Mouse (Mus musculus): ENCODE data around the gene Slc25a11. TPM values are rescaled to one million over a fixed set of nuclear protein-coding genes. Genes with fewer than 3 reads are reported as not detected.

The Slc25a11 gene
- polyA plus RNA-seq, 1 experiment, result 162 TPM

DNA sequence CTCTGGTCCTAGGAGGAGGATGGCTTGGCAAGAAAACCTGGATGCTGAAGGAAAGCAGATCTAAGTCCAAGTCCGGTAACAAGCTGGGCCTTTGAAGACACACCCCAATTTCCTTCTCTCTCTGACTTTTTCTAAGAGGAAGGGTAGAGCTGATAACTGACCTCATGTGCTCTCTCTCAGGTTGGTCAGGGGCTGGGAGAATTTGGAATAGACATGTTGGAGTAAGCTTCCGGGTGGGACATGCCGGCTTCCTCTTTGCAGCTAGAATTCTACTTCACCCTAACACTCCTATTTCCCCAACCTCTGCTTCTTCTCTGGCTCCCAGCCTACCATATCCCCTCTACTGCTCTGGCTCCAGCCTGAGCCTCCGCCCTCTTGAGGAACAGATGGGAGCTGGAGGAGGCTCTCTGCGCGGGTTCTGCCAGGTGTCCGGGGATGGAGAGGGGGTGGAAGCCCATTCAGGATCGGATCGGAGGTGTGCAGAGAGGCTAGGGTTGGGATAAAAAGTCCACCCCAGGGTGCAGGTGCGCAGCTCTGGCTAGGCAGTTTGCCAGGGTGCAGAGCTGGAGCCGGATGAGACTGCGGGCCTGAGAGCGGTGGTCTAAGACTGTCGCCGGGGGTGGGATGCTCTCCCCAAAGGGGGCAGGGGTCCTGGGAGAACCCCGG, 39.8 kb upstream of the Slc25a11 start:
- Histone ChIP-seq H3K4me1 (replicated peaks; ENCODE audit: control insufficient read depth, insufficient read depth, low read length) (peaks cover 10% of the 10 kb centered on the region), H3K27me3 (ENCODE audit: control insufficient read depth, insufficient read depth, low read length) (no peaks in the 10 kb centered on the region), H3K4me3 (ENCODE audit: control insufficient read depth, insufficient read depth, low read length) (peak overlapping the region; percentile 77), H3K36me3 (ENCODE audit: control insufficient read depth, insufficient read depth, low read length) (peaks cover 3% of the 10 kb centered on the region; the same call in 1 of the 2 replicates), H3K27ac (ENCODE audit: control insufficient read depth, insufficient read depth, low read length) (peak overlapping the region; percentile 13; the same call in 1 of the 2 replicates)
- 6% methylated on average over 16 of the region's 16 CpGs for WGBS
- TF ChIP-seq CTCF (IDR thresholded peaks at IDR 0.05; ENCODE audit: borderline replicate concordance, control insufficient read depth, extremely low read depth, insufficient read depth, low read length, poor library complexity) (no peak), POLR2A (IDR thresholded peaks at IDR 0.05; ENCODE audit: control insufficient read depth, extremely low read depth, insufficient read depth, low read length, poor library complexity) (no peak)
- no peak for DNase-seq

DNA sequence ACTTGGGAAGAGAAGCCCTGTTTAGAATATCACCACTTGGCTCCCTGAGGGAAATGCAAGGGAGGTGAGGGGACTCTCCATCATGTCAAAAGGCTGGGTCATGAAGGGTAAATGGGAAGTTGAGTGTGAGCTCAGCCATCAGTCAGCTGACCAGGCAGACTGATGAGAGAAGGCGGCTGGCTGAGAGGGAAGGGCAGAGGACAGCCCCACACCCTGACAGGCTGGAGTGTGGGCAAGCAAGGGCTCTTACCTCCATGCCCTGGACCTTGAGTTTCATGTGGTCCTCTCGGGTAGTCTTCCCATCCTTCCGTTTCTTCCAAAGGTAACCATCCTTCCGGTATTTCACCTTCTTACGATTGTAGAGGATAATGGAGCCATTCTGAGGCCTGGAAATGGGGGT, 36.4 kb upstream of the Slc25a11 start:
- Histone ChIP-seq H3K36me3 (ENCODE audit: control insufficient read depth, insufficient read depth, low read length) (peaks cover 10% of the 10 kb centered on the region), H3K4me1 (replicated peaks; ENCODE audit: control insufficient read depth, insufficient read depth, low read length) (peaks cover 10% of the 10 kb centered on the region), H3K27ac (ENCODE audit: control insufficient read depth, insufficient read depth, low read length) (no peak overlapping the region), H3K4me3 (ENCODE audit: control insufficient read depth, insufficient read depth, low read length) (no peak overlapping the region), H3K27me3 (ENCODE audit: control insufficient read depth, insufficient read depth, low read length) (no peaks in the 10 kb centered on the region)
- TF ChIP-seq CTCF (IDR thresholded peaks at IDR 0.05; ENCODE audit: borderline replicate concordance, control insufficient read depth, extremely low read depth, insufficient read depth, low read length, poor library complexity) (no peak), POLR2A (IDR thresholded peaks at IDR 0.05; ENCODE audit: control insufficient read depth, extremely low read depth, insufficient read depth, low read length, poor library complexity) (no peak)
- DNase-seq, result no peak
- WGBS, result 93% methylated on average over 5 of the region's 5 CpGs

GRCm38 (mm10) chr11:70681897-70682581, 34.8 kb upstream of the Slc25a11 start:
- Histone ChIP-seq H3K27me3 (ENCODE audit: control insufficient read depth, insufficient read depth, low read length) (no peaks in the 10 kb centered on the region), H3K36me3 (ENCODE audit: control insufficient read depth, insufficient read depth, low read length) (peaks cover 10% of the 10 kb centered on the region), H3K27ac (ENCODE audit: control insufficient read depth, insufficient read depth, low read length) (no peak overlapping the region), H3K4me1 (replicated peaks; ENCODE audit: control insufficient read depth, insufficient read depth, low read length) (peaks cover 4% of the 10 kb centered on the region; the same call in 1 of the 2 replicates), H3K4me3 (ENCODE audit: control insufficient read depth, insufficient read depth, low read length) (no peak overlapping the region)
- TF ChIP-seq POLR2A (IDR thresholded peaks at IDR 0.05; ENCODE audit: control insufficient read depth, extremely low read depth, insufficient read depth, low read length, poor library complexity), result no peak
- TF ChIP-seq CTCF (IDR thresholded peaks at IDR 0.05; ENCODE audit: borderline replicate concordance, control insufficient read depth, extremely low read depth, insufficient read depth, low read length, poor library complexity), result no peak; the same call in 1 of the 2 replicates
- 88% methylated on average over 11 of the region's 11 CpGs for WGBS
- no peak for DNase-seq

DNA sequence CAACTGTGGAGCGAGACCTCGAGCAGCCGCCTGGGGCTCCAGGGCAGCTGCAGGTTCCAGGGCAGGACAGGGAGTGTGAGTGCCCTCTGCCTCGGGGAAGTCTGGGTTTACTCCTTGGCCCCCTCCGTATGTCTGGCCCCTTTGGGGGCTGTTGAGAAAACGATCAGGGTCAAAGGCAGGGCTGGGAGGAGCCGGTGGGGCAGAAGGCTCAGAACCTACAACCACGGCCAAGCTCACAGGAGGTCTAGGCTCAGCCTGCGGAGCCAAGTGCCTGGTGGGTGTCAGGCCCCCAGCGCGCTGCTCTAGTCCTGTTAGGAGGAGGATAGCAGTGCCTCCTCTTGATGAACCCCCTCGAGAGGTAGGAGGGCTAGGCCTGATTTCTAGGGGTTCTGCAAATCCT, 33.9 kb upstream of the Slc25a11 start:
- no peaks in the 10 kb centered on the region for H3K4me1 ChIP-seq (replicated peaks; ENCODE audit: control insufficient read depth, insufficient read depth, low read length)
- 96% methylated on average over 12 of the region's 12 CpGs for WGBS
- H3K36me3 ChIP-seq (ENCODE audit: control insufficient read depth, insufficient read depth, low read length), result peaks cover 10% of the 10 kb centered on the region

GRCm38 (mm10) chr11:70679894-70680293, 32.6 kb upstream of the Slc25a11 start:
- H3K27me3 ChIP-seq (ENCODE audit: control insufficient read depth, insufficient read depth, low read length), result no peaks in the 10 kb centered on the region
- H3K27ac ChIP-seq (ENCODE audit: control insufficient read depth, insufficient read depth, low read length), result no peak overlapping the region
- peaks cover 10% of the 10 kb centered on the region for H3K36me3 ChIP-seq (ENCODE audit: control insufficient read depth, insufficient read depth, low read length)
- H3K4me1 ChIP-seq (replicated peaks; ENCODE audit: control insufficient read depth, insufficient read depth, low read length), result no peaks in the 10 kb centered on the region
- no peak for DNase-seq
- WGBS, result 54% methylated on average over 8 of the region's 8 CpGs
- no peak overlapping the region for H3K4me3 ChIP-seq (ENCODE audit: control insufficient read depth, insufficient read depth, low read length)
- no peak for TF ChIP-seq CTCF (IDR thresholded peaks at IDR 0.05; ENCODE audit: borderline replicate concordance, control insufficient read depth, extremely low read depth, insufficient read depth, low read length, poor library complexity)
- no peak for TF ChIP-seq POLR2A (IDR thresholded peaks at IDR 0.05; ENCODE audit: control insufficient read depth, extremely low read depth, insufficient read depth, low read length, poor library complexity)

More for the DNA sequence above, 33.9 kb upstream of the Slc25a11 start:
- DNase-seq, result no peak
- TF ChIP-seq POLR2A (IDR thresholded peaks at IDR 0.05; ENCODE audit: control insufficient read depth, extremely low read depth, insufficient read depth, low read length, poor library complexity), result no peak
- TF ChIP-seq CTCF (IDR thresholded peaks at IDR 0.05; ENCODE audit: borderline replicate concordance, control insufficient read depth, extremely low read depth, insufficient read depth, low read length, poor library complexity), result no peak
- Histone ChIP-seq H3K27me3 (ENCODE audit: control insufficient read depth, insufficient read depth, low read length) (no peaks in the 10 kb centered on the region), H3K4me3 (ENCODE audit: control insufficient read depth, insufficient read depth, low read length) (no peak overlapping the region), H3K27ac (ENCODE audit: control insufficient read depth, insufficient read depth, low read length) (no peak overlapping the region)

DNA sequence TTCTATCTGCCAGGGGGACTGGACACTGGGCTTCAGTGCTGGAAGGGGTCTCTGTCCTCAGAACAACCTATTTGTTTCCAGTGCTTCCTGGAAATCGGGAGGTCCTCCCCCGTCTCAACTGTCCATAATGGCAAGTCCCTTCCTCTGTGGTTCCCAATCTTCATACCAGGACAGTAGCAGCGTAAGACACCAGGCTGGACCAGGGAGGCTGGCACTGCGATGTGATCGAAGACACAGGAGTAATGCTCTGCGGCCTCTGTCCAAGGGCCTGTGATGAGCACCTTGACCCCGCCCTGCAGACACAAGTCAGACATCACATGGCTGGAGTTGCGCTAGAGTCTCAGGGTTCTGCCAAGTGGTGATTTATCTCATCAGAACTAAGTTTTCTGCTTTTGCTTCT, 32.1 kb upstream of the Slc25a11 start:
- H3K27ac ChIP-seq (ENCODE audit: control insufficient read depth, insufficient read depth, low read length), result no peak overlapping the region
- H3K4me1 ChIP-seq (replicated peaks; ENCODE audit: control insufficient read depth, insufficient read depth, low read length), result peaks cover 3% of the 10 kb centered on the region
- TF ChIP-seq CTCF (IDR thresholded peaks at IDR 0.05; ENCODE audit: borderline replicate concordance, control insufficient read depth, extremely low read depth, insufficient read depth, low read length, poor library complexity) (no peak), POLR2A (IDR thresholded peaks at IDR 0.05; ENCODE audit: control insufficient read depth, extremely low read depth, insufficient read depth, low read length, poor library complexity) (no peak)
- H3K36me3 ChIP-seq (ENCODE audit: control insufficient read depth, insufficient read depth, low read length), result peaks cover 10% of the 10 kb centered on the region
- no peaks in the 10 kb centered on the region for H3K27me3 ChIP-seq (ENCODE audit: control insufficient read depth, insufficient read depth, low read length)
- H3K4me3 ChIP-seq (ENCODE audit: control insufficient read depth, insufficient read depth, low read length), result no peak overlapping the region
- DNase-seq, result no peak
- WGBS, result 94% methylated on average over 8 of the region's 8 CpGs

Data from thymus, adult 2 months (tissue).